8 mouse cellular contexts compared by ENCODE assay signal in genomic region chr2:5995538-5995937, GRCm38 (mm10). TPM values are rescaled to one million over a fixed set of nuclear protein-coding genes. Genes with fewer than 3 reads are reported as not detected.
DNase-seq lines count a peak whose midpoint lies in the region; ATAC-seq and TF ChIP-seq lines count a peak whose summit lies in the region.

No protein-coding gene starts in this region.

- no peak overlapping the region for H3K9ac ChIP-seq in kidney, embryonic 16.5 days (replicated peaks; ENCODE audit: low read length)

- no peak overlapping the region for H3K4me3 ChIP-seq in kidney, embryonic 16.5 days (ENCODE audit: low read length)
- no peak overlapping the region for H3K4me3 ChIP-seq in E14TG2a.4 (replicated peaks; ENCODE audit: low read length)

- DNase-seq in kidney, postnatal 10 days: peak; percentile 66
- peak; percentile 71 for DNase-seq in adrenal gland, postnatal 10 days
- DNase-seq in layer of hippocampus, adult 9-10 months (ENCODE audit: low spot score): peak; percentile 37
- peak; percentile 1 to 4 for DNase-seq in natural killer cell, adult 2 months (ENCODE audit: low spot score in 2 of 2)
- no peak for DNase-seq in ovary, postnatal 10 days (ENCODE audit: low spot score)

- no peaks in the 10 kb centered on the region for H3K9me3 ChIP-seq in kidney, embryonic 16.5 days (ENCODE audit: low read length)
- H3K9me3 ChIP-seq in E14TG2a.4 (ENCODE audit: low read length): no peaks in the 10 kb centered on the region

- H3K4me2 ChIP-seq in kidney, embryonic 16.5 days (replicated peaks; ENCODE audit: low read depth, low read length): no peak overlapping the region

- TF ChIP-seq CTCF in E14TG2a.4 (conservative IDR thresholded peaks at IDR 0.05; ENCODE audit: low read length): peak; percentile 54

- no peak overlapping the region for H3K27ac ChIP-seq in kidney, embryonic 16.5 days (ENCODE audit: low read length)

- no peaks in the 10 kb centered on the region for H3K27me3 ChIP-seq in kidney, embryonic 16.5 days (ENCODE audit: insufficient read depth, low read length)
- no peaks in the 10 kb centered on the region for H3K27me3 ChIP-seq in E14TG2a.4 (ENCODE audit: insufficient read depth, low read length)

- WGBS in kidney, embryonic 16.5 days: 18% methylated on average over 5 of the region's 5 CpGs

- ATAC-seq in kidney, embryonic 16.5 days (ENCODE audit: low FRiP score, low TSS enrichment): no peak
- ATAC-seq in erythroblast, adult 5-6 weeks (replicated peaks; ENCODE audit: low FRiP score, poor library complexity, severe bottlenecking): peak; percentile 69

- peaks cover 16% of the 10 kb centered on the region for H3K36me3 ChIP-seq in kidney, embryonic 16.5 days (ENCODE audit: insufficient read depth, low read length)
- H3K36me3 ChIP-seq in E14TG2a.4 (ENCODE audit: insufficient read depth, low read length): peaks cover 32% of the 10 kb centered on the region

- H3K4me1 ChIP-seq in kidney, embryonic 16.5 days (ENCODE audit: insufficient read depth, low read length): no peaks in the 10 kb centered on the region; the same call in 1 of the 2 replicates
- H3K4me1 ChIP-seq in E14TG2a.4 (replicated peaks; ENCODE audit: low read depth, low read length): peaks cover 10% of the 10 kb centered on the region

RNA-seq across cellular contexts. Expression of gene Upf2, which starts 44.3 kb away (rescaled TPM):
- polyA plus RNA-seq in kidney, embryonic 16.5 days (2015; fragmentation: Nextera tagmentation; extraction: Ambion mirVana): 11.0 TPM in 2 replicates
- 10 to 100 TPM; 18.6 to 21.5 TPM for total RNA-seq in adrenal gland, postnatal 10 days (2021)
- 19.0 and 20.4 TPM in 2 replicates for total RNA-seq in erythroblast, adult 5-6 weeks (2015; ENCODE audit: low replicate concordance)
- total RNA-seq in erythroblast, adult 5-6 weeks (2017; ENCODE audit: low replicate concordance): 25.4 and 25.6 TPM in 2 replicates

RNA-seq across cellular contexts. Expression of gene Dhtkd1, which starts 52.9 kb away (rescaled TPM):
- polyA plus RNA-seq in kidney, embryonic 16.5 days (2015; fragmentation: Nextera tagmentation; extraction: Ambion mirVana): 2.9 and 4.5 TPM in 2 replicates
- total RNA-seq in adrenal gland, postnatal 10 days (2021): 10 to 100 TPM; 10.6 to 13.2 TPM
- 8.8 TPM in 1 of 2 replicates, not detected in the other for total RNA-seq in erythroblast, adult 5-6 weeks (2015; ENCODE audit: low replicate concordance)
- total RNA-seq in erythroblast, adult 5-6 weeks (2017; ENCODE audit: low replicate concordance): 0.28 and 4.4 TPM in 2 replicates
